Mouse (Mus musculus) bone marrow macrophage, adult 2 months (primary cell): ENCODE data around the gene Specc1l. TPM values are rescaled to one million over a fixed set of nuclear protein-coding genes. Genes with fewer than 3 reads are reported as not detected.

ENCODE experiments used
- H3K27ac ChIP-seq: 2 replicates; pipeline ENCODE4 v1.5.1; 2012; ENCODE audit warnings: low read depth, low read length; ENCODE audit not compliant: insufficient read depth
- H3K4me1 ChIP-seq: 2 replicates; pipeline ENCODE4 v1.6.1; 2012; ENCODE audit warnings: low read length; ENCODE audit not compliant: control insufficient read depth, insufficient read depth
- H3K4me3 ChIP-seq: 2 replicates; pipeline ENCODE4 v1.5.1; 2012; ENCODE audit warnings: mild to moderate bottlenecking, low read length, moderate library complexity; ENCODE audit not compliant: insufficient read depth
- CTCF ChIP-seq: IDR thresholded peaks from 2 replicates; pipeline ENCODE4 v1.5.1; 2012; ENCODE audit warnings: low read depth, mild to moderate bottlenecking, low read length, moderate library complexity
- POLR2A ChIP-seq: IDR thresholded peaks from 2 replicates; pipeline ENCODE4 v1.6.1; 2012; ENCODE audit warnings: mild to moderate bottlenecking, low read depth, low read length, borderline replicate concordance
- polyA plus RNA-seq: library from polyadenylated mRNA; stranded (reverse); fragments of >200 nt; gene quantifications from 2 replicates; pipeline ENCODE4 v1.2.4, GENCODE M21; 2012; ENCODE audit not compliant: missing spikeins, insufficient read depth, insufficient read length

Gene Specc1l
- polyA plus RNA-seq, 1 experiment: 41.4 TPM

- Histone ChIP-seq H3K4me1 (no peaks in the 10 kb centered on the region), H3K4me3 (no peak overlapping the region), H3K27ac (no peak overlapping the region)
- TF ChIP-seq CTCF (no peak), POLR2A (no peak)
These were observed 27.0 kb upstream of the Specc1l start for GRCm38 (mm10) chr10:75184826-75185225.

DNA sequence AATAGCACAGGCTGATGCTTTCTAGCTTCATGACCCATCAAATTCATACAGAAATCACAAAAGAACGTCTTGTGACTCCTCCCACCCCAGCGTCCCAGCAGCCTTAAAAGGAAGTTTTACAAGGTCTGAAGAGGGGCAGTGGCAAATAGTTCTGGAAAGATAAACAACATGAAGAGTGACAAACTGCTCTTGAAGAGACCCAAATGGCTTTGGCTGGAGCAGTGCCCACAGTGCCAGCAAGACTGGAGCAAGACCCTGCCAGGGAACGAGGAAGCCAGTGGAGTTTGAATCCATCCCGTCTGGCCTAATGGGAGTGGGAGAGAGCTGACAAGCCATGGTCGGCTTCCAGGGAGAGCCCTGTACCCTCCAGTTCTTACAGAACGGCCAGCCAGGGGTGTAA lies 25.3 kb upstream of the Specc1l start:
- TF ChIP-seq CTCF (no peak), POLR2A (no peak)
- H3K27ac ChIP-seq: no peak overlapping the region
- no peak overlapping the region for H3K4me3 ChIP-seq
- H3K4me1 ChIP-seq: no peaks in the 10 kb centered on the region

GRCm38 (mm10) chr10:75187366-75188056 lies 24.4 kb upstream of the Specc1l start:
- Histone ChIP-seq H3K4me1 (no peaks in the 10 kb centered on the region), H3K4me3 (no peak overlapping the region), H3K27ac (no peak overlapping the region)
- TF ChIP-seq CTCF: no peak
- no peak for TF ChIP-seq POLR2A

DNA sequence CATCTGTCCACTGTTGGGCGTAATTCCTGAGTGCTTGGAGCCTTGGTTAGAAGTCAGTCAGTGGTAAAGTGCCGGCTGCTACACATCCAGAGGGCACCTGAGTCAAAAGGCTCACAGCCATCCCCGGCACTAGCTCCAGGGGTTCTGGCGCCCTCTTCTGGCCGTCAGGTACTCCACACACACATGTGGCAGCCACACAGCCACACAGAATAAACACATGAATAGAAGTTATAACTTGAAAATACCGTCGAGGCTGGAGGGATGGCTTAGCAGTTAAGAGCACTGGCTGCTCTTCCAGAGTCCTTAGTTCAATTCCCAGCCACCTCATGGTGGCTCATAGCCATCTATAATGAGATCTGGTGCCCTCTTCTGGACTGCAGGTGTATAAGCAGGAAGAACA lies 20.2 kb upstream of the Specc1l start:
- no peaks in the 10 kb centered on the region for H3K4me1 ChIP-seq
- no peak overlapping the region for H3K27ac ChIP-seq
- peak; percentile 80 for TF ChIP-seq CTCF
- no peak for TF ChIP-seq POLR2A
- H3K4me3 ChIP-seq: no peak overlapping the region

GRCm38 (mm10) chr10:75197817-75198216 lies 14.1 kb upstream of the Specc1l start:
- H3K4me3 ChIP-seq: no peak overlapping the region
- H3K27ac ChIP-seq: no peak overlapping the region
- H3K4me1 ChIP-seq: no peaks in the 10 kb centered on the region
- TF ChIP-seq CTCF (no peak), POLR2A (no peak)

DNA sequence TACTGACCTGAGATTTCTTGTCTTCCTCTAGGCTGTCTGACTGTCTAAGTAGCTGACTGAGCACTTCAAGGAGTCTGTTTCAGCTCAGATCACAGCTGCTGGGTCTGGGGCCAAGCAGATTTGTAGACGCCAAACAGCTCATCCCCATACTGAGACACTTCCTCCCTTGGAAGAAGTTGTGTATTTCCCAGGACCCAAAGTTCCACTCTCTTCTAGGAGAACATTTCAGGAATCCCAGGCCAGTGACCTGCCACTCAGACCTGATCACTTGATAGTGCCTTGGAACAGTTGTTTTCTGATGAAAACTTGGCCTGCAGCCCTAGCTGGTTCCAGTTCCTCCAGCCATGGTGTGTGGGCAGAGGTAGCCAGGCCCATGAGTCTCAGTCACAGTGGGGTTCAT lies 11.1 kb upstream of the Specc1l start:
- Histone ChIP-seq H3K4me3 (no peak overlapping the region), H3K27ac (no peak overlapping the region), H3K4me1 (no peaks in the 10 kb centered on the region)
- TF ChIP-seq CTCF (no peak), POLR2A (no peak)

- no peak overlapping the region for H3K4me3 ChIP-seq
- H3K27ac ChIP-seq: no peak overlapping the region
- no peaks in the 10 kb centered on the region for H3K4me1 ChIP-seq
- no peak for TF ChIP-seq CTCF
- no peak for TF ChIP-seq POLR2A
These were observed 5.7 kb upstream of the Specc1l start for GRCm38 (mm10) chr10:75206192-75206591.

- Histone ChIP-seq H3K4me3 (no peak overlapping the region), H3K4me1 (peaks cover 6% of the 10 kb centered on the region), H3K27ac (no peak overlapping the region)
- TF ChIP-seq CTCF (no peak), POLR2A (no peak)
These were observed 1.0 kb upstream of the Specc1l start for GRCm38 (mm10) chr10:75210841-75211240.

- Histone ChIP-seq H3K27ac (no peak overlapping the region), H3K4me1 (peaks cover 6% of the 10 kb centered on the region), H3K4me3 (peak overlapping the region; percentile 100)
- TF ChIP-seq POLR2A (no peak), CTCF (no peak)
These were observed 1.1 kb downstream of the Specc1l start for GRCm38 (mm10) chr10:75212981-75213380.

DNA sequence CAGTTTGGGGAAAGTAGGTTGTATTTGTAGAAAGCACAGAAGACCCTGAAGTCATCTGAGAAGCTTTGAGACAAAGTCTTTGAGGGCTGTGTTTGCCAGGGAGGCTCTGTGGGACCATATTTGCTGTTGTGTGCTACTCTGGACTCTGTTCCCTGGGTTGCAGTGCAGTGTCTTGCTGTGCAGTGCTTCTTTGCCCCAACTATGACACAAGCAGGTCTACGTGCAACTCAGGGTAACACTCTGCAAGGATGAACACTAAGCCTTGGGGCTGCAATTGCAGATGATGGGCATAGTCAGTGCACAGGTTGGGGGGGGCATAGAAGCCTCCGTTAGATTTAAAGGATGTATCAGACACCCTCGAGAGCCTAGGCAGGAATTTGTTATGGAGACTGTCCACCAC lies 8.8 kb downstream of the Specc1l start:
- no peak overlapping the region for H3K4me3 ChIP-seq
- TF ChIP-seq CTCF (no peak), POLR2A (no peak)
- H3K4me1 ChIP-seq: peaks cover 37% of the 10 kb centered on the region
- H3K27ac ChIP-seq: no peak overlapping the region

DNA sequence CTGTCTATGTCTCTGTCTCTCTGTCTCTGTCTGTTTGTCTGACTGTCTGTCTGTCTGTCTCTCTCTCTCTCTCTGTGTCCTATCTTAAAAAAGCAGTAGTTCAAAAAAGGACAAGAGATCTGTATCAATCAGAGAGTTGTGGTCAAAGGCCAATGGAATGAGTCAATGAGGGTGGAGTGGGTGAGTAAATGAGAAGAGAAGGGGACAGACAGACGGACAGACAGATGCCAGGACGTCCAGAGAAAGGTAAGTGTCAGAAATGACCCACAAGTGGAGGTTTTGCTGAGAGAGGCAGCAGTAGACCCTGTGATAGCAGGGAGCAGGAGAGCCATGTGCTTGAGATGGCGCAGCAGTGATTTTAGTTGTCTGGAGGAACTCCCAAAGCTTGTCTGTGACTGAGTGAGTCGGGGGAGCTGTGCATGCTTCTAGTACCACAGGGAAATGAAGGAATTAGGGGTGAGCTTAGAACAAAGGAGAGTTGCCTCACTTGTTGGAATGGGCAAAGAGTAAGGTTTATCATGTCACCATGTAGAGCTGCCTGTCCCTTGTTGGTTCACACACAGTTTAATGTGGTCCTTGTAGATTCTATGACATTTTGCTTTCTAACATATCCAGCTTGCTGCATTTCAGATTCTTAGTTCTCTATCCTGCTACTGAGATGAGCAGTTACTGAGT lies 10.2 kb downstream of the Specc1l start:
- peak overlapping the region; percentile 35 for H3K4me3 ChIP-seq
- peaks cover 39% of the 10 kb centered on the region for H3K4me1 ChIP-seq
- H3K27ac ChIP-seq: peak overlapping the region; percentile 90
- TF ChIP-seq CTCF: no peak
- no peak for TF ChIP-seq POLR2A
